Mouse (Mus musculus) bone marrow macrophage, adult 2 months (primary cell): ENCODE data around the gene Olfr522. TPM values are rescaled to one million over a fixed set of nuclear protein-coding genes. Genes with fewer than 3 reads are reported as not detected.

Experiments
- H3K27ac ChIP-seq: 2 replicates; pipeline ENCODE4 v1.5.1; 2012; ENCODE audit warnings: low read depth, low read length; ENCODE audit not compliant: insufficient read depth
- H3K4me1 ChIP-seq: 2 replicates; pipeline ENCODE4 v1.6.1; 2012; ENCODE audit warnings: low read length; ENCODE audit not compliant: control insufficient read depth, insufficient read depth
- H3K4me3 ChIP-seq: 2 replicates; pipeline ENCODE4 v1.5.1; 2012; ENCODE audit warnings: mild to moderate bottlenecking, low read length, moderate library complexity; ENCODE audit not compliant: insufficient read depth
- CTCF ChIP-seq: IDR thresholded peaks from 2 replicates; pipeline ENCODE4 v1.5.1; 2012; ENCODE audit warnings: low read depth, mild to moderate bottlenecking, low read length, moderate library complexity
- POLR2A ChIP-seq: IDR thresholded peaks from 2 replicates; pipeline ENCODE4 v1.6.1; 2012; ENCODE audit warnings: mild to moderate bottlenecking, low read depth, low read length, borderline replicate concordance
- polyA plus RNA-seq: library from polyadenylated mRNA; stranded (reverse); fragments of >200 nt; gene quantifications from 2 replicates; pipeline ENCODE4 v1.2.4, GENCODE M21; 2012; ENCODE audit not compliant: missing spikeins, insufficient read depth, insufficient read length

Gene Olfr522
- polyA plus RNA-seq, 1 experiment = not detected

GRCm38 (mm10) chr7:140167950-140168349 is 3.4 kb upstream of the Olfr522 start:
- Histone ChIP-seq H3K4me3 (no peak overlapping the region), H3K27ac (no peak overlapping the region), H3K4me1 (no peaks in the 10 kb centered on the region)
- TF ChIP-seq POLR2A = no peak
- TF ChIP-seq CTCF = no peak

- peaks cover 4% of the 10 kb centered on the region for H3K4me1 ChIP-seq
- TF ChIP-seq POLR2A = no peak
- TF ChIP-seq CTCF = no peak
- no peak overlapping the region for H3K27ac ChIP-seq
- no peak overlapping the region for H3K4me3 ChIP-seq
Measured at GRCm38 (mm10) chr7:140160363-140160762, 4.2 kb downstream of the Olfr522 start.

DNA sequence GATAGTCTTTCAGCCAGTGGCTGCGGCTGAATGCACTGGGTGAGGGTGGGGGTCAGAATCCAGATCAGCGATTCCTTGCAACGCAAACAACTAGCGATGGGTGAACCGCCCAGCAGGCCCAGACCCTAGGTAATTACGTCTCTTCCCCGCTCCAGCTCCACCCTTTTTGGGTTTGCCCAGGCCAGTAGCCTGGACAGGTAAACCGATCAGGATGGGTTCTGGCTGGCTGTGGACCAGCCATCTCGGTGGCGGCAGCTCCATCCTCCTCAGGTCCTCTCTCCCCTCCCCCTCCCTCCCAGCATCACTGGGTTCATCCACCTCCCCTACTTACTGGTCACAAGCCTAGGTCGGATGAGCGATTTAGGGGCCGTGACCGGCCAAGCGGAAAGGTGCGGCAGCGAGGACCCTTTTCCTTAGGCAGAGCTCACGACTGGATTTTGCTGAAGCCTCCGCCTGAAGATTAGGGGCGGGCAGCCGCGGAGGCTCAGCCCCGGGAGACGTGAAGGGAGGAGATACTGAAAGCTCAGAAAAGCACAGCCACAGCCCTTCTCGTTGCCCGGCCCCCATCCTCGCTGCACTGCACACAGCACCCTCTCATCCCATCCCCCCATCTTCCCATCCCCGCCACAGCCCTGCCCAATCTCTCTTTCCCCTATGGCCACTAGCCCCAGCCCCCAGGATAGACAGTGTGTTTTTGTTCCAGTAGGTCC is 10.2 kb downstream of the Olfr522 start, which contains the start of gene Sprn:
Gene Sprn, minus strand, starts transcription at position 660 of the 710 bp plus-strand sequence.
- Histone ChIP-seq H3K4me1 (no peaks in the 10 kb centered on the region), H3K27ac (no peak within 1 kb of the TSS), H3K4me3 (no peak within 1 kb of the TSS)
- no peak for TF ChIP-seq CTCF
- TF ChIP-seq POLR2A = no peak

DNA sequence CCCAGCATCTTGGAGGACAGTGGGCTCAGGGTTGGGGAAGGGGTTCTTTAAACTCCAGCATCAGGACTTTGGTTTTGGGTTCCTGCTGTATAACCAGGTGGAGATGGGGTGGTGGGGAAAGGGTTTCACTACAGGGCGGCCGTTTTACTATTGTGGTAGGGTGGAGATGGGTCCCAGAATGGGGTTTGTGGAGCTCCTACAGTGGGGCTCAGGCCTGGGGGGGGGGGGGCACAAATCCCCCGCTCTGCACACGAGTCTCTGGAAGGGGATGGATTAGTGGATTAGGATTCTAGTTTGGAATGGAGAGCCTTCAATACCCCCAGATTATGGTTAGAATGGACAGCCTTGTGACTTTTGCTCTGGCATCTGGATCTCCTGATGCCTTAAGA is 10.7 kb downstream of the Olfr522 start:
- H3K4me3 ChIP-seq = no peak overlapping the region

GRCm38 (mm10) chr7:140153383-140153782 is 11.2 kb downstream of the Olfr522 start:
- TF ChIP-seq POLR2A = no peak
- TF ChIP-seq CTCF = no peak
- Histone ChIP-seq H3K4me3 (no peak overlapping the region), H3K27ac (no peak overlapping the region), H3K4me1 (no peaks in the 10 kb centered on the region)

More for the DNA sequence above, 10.7 kb downstream of the Olfr522 start:
- TF ChIP-seq CTCF (no peak), POLR2A (no peak)
- H3K27ac ChIP-seq = no peak overlapping the region
- H3K4me1 ChIP-seq = no peaks in the 10 kb centered on the region

DNA sequence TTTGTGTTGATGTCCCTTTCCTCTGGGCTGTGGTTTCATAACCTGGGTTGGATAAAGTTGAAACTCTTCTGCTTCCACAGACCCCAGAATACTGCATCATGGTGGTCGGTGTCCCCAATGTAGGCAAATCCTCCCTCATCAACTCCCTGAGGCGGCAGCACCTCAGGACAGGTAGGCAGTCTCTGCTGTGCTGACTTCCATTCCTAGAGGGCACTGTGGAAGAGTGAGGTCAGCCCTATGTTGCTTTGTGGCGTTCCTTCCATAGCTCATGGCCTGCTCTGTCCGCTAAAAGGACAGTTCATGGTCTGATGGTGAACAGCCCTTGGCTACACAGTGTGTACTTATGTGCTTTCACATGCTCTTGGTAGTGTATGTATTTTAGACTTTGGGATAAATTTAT is 20.0 kb downstream of the Olfr522 start:
- Histone ChIP-seq H3K4me1 (no peaks in the 10 kb centered on the region), H3K4me3 (no peak overlapping the region), H3K27ac (no peak overlapping the region)
- TF ChIP-seq CTCF = no peak
- TF ChIP-seq POLR2A = no peak

GRCm38 (mm10) chr7:140141350-140141749 is 23.2 kb downstream of the Olfr522 start:
- TF ChIP-seq CTCF (peak; percentile 84), POLR2A (no peak)
- Histone ChIP-seq H3K4me3 (no peak overlapping the region), H3K4me1 (no peaks in the 10 kb centered on the region), H3K27ac (no peak overlapping the region)

- no peak for TF ChIP-seq POLR2A
- TF ChIP-seq CTCF = no peak
- peak overlapping the region; percentile 86 for H3K27ac ChIP-seq
- H3K4me3 ChIP-seq = peak overlapping the region; percentile 98
- H3K4me1 ChIP-seq = peaks cover 16% of the 10 kb centered on the region
Measured at GRCm38 (mm10) chr7:140138021-140138310, 26.6 kb downstream of the Olfr522 start.

- Histone ChIP-seq H3K4me1 (peaks cover 16% of the 10 kb centered on the region), H3K4me3 (peak within 1 kb of the TSS; percentile 98), H3K27ac (peak within 1 kb of the TSS; percentile 86)
- TF ChIP-seq CTCF (no peak), POLR2A (no peak)
Measured at GRCm38 (mm10) chr7:140137135-140138020, 27.2 kb downstream of the Olfr522 start, which contains the start of gene Mtg1. Gene Mtg1, plus strand, starts transcription at chr7:140137564.
